8 mouse cellular contexts compared by ENCODE assay signal in genomic region chr6:4397695-4398598, GRCm38 (mm10).
DNase-seq lines count a peak whose midpoint lies in the region; ATAC-seq lines count a peak whose summit lies in the region.

No protein-coding gene starts in this region.

- intact Hi-C loops in heart, postnatal 36 days (cut with DNase I), result no loop called here

- H3K9ac ChIP-seq in heart, embryonic 15.5 days, result no peak overlapping the region

- 41% methylated on average over 16 of the region's 16 CpGs for WGBS in heart, embryonic 15.5 days
- 79% methylated on average over 16 of the region's 16 CpGs for WGBS in embryonic facial prominence, embryonic 10.5 days

- no peaks in the 10 kb centered on the region for H3K9me3 ChIP-seq in heart, embryonic 15.5 days (replicated peaks)
- no peaks in the 10 kb centered on the region for H3K9me3 ChIP-seq in embryonic facial prominence, embryonic 10.5 days

- H3K36me3 ChIP-seq in heart, embryonic 15.5 days, result no peaks in the 10 kb centered on the region
- no peaks in the 10 kb centered on the region for H3K36me3 ChIP-seq in embryonic facial prominence, embryonic 10.5 days (replicated peaks)

- peaks cover 4% of the 10 kb centered on the region; the same call in 1 of the 2 replicates for H3K4me1 ChIP-seq in heart, embryonic 15.5 days (replicated peaks)
- H3K4me1 ChIP-seq in embryonic facial prominence, embryonic 10.5 days, result peaks cover 10% of the 10 kb centered on the region; the same call in 1 of the 2 replicates

- ATAC-seq in heart, embryonic 15.5 days (replicated peaks; ENCODE audit: insufficient number of reproducible peaks, insufficient read depth, low FRiP score, low read depth), result no peak

- no peak overlapping the region for H3K4me3 ChIP-seq in heart, embryonic 15.5 days
- H3K4me3 ChIP-seq in embryonic facial prominence, embryonic 10.5 days, result no peak overlapping the region

- peak overlapping the region; percentile 52 for H3K4me2 ChIP-seq in heart, embryonic 15.5 days

- H3K27me3 ChIP-seq in heart, embryonic 15.5 days, result no peaks in the 10 kb centered on the region
- H3K27me3 ChIP-seq in embryonic facial prominence, embryonic 10.5 days (replicated peaks; ENCODE audit: low read depth, poor library complexity, severe bottlenecking), result no peaks in the 10 kb centered on the region

- no peak overlapping the region for H3K27ac ChIP-seq in heart, embryonic 15.5 days
- no peak overlapping the region for H3K27ac ChIP-seq in embryonic facial prominence, embryonic 10.5 days (replicated peaks)

- no peak for DNase-seq in heart, postnatal 36 days
- DNase-seq in frontal cortex, postnatal 10 days (ENCODE audit: low spot score in 2 of 2), result peak; percentile 50 to 63
- DNase-seq in left cerebral cortex, adult 8-10 months (ENCODE audit: low spot score in 2 of 2), result peak; percentile 26 to 51
- peak; percentile 50 for DNase-seq in right cerebral cortex, postnatal 25 days
- DNase-seq in embryonic facial prominence, embryonic 10.5 days (ENCODE audit: low spot score), result no peak
- DNase-seq in ovary, postnatal 14 days (ENCODE audit: low spot score), result no peak
- no peak for DNase-seq in lung, postnatal 25 days (ENCODE audit: low spot score)

Comparison
In these comparisons a context has a peak if more than half of its experiments do, and no peak if none do; other contexts are left out.
1. DNase-seq: peak in frontal cortex, postnatal 10 days (2 of 2), left cerebral cortex, adult 8-10 months (2 of 2) and right cerebral cortex, postnatal 25 days (single experiment); none in heart, postnatal 36 days (0 of 2), embryonic facial prominence, embryonic 10.5 days (single experiment), ovary, postnatal 14 days (single experiment) and lung, postnatal 25 days (single experiment).